Mouse (Mus musculus) frontal cortex, postnatal 14 days (tissue): Measurements from ENCODE around the gene Ltbr.

ENCODE experiments used
- DNase-seq, 2 experiments: peaks; one replicate each; pipeline ENCODE4 v3.0.0; 2022; ENCODE audit warnings: low spot score in 2 of 2

Ltbr gene

GRCm38 (mm10) chr6:125345625-125346024 lies 31.9 kb upstream of the Ltbr start:
- no peak for DNase-seq

GRCm38 (mm10) chr6:125344866-125345265 lies 31.2 kb upstream of the Ltbr start:
- no peak for DNase-seq

- no peak for DNase-seq
Observed at GRCm38 (mm10) chr6:125344084-125344483, 30.4 kb upstream of the Ltbr start.

DNA sequence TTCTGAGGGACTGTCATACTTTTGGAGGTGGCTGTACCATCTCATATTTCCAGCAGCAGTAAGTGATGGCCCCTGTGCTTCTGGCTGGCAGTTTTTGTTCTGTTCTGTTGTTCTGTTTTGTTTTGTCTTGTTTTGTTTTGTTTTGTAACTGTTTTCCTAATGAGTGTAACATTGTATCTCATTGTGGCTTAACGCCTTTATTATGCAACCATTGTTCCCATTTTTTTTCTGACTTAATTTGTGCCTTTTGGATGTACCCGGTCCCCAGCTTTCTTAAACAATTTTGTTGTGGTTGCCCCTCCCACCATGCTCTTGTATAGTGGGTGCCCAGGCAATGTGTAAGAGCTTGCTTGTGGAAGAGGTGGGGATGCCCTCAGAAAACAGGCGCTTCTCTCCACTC lies 28.5 kb upstream of the Ltbr start:
- DNase-seq = no peak

- DNase-seq = no peak
Observed at GRCm38 (mm10) chr6:125340244-125340643, 26.6 kb upstream of the Ltbr start.

GRCm38 (mm10) chr6:125338791-125339660 lies 25.3 kb upstream of the Ltbr start:
- DNase-seq = no peak

GRCm38 (mm10) chr6:125334356-125334755 lies 20.7 kb upstream of the Ltbr start:
- DNase-seq = no peak

DNA sequence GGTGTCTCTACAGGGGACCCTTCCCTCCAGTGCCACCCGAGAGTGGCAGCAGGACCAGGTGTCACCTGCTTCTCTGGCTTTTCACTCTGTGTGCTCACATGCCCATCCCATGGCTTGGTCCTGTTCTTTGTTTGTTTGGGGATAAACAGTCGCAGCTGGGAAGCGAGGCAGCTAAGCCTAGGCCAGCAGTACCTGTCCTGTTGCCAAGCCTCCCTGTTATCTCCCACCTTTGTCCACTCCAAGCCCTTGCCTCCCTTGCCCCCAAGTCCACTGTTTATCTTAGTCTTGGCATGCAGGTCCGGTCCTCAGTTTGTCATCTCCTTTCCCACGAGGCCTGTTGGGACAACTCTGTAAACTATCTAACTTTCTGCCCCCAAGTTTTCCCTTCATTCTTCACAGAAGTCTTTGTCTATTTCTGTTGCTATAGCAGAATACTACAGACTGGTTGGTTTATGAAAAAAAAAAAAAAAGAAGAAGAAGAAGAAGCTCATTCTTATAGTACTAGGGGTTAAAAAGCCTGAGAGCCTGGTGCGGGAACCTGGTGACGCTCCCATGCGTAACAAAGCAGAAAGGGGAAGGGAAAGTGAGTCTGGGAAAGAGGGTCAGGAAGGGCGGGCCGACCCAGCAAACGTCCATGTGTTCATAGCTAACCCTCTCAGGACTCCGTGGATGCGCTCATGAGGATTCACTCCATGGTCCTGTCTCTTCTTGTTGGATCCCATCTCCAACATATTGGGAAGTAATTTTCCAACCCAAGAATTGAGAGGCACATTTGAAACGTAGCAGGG lies 19.6 kb upstream of the Ltbr start:
- DNase-seq = no peak

DNA sequence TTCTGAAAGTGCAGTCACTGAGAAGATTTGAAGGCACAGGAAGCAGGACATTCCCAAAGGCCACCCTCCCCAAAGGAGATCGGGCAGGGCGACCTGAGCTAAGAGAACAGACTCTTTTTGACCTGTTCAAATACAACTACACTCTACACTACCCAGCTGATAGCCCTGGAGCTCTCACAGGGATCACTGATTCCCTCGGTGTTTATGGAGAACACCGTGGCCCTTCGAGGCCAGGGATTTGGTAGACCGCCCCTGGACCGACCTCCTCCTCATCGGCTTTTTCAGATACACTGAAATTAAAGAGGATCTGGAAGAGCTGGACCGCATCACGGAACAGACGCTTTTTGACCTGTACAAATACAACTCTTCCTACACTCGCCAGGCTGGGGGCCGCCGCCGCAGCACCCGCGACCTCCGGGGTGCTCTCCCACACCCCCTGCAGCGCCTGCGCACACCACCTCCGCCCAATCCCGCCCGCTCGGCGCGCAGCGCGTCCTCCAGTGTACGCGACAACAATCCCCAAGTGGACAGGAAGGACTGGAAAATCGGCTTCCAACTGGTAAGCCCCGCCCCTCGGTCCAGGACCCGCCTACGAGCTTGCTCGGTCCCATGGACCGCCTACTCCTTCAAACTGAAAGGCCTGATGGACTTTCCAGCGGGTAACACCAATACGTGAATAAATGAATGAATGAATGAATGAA lies 17.1 kb upstream of the Ltbr start:
- DNase-seq = peak; percentile 46 to 63

- DNase-seq = no peak
Observed at GRCm38 (mm10) chr6:125328243-125328642, 14.6 kb upstream of the Ltbr start.

- no peak for DNase-seq
Observed at GRCm38 (mm10) chr6:125325337-125325736, 11.7 kb upstream of the Ltbr start.

DNA sequence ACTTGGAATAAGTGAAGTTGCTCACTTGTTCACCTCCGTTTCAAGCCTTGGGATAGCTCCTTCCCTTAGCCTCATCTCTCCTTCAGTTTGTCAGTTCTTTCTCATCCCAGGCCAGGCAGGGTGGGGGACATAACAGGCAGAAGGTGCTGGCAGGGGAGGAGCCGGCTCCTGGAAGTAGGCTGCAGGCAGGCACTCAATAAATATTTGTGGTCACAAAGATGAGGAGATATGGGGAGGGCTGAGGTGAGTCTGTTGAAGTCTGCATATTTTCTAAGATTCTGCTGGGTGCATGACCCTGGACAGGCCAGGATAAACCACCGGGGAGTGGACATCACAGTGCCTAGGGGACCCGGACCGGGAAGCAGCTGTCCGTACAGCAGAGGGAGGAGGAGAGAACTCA lies 9.9 kb upstream of the Ltbr start:
- no peak for DNase-seq

GRCm38 (mm10) chr6:125322794-125323193 lies 9.1 kb upstream of the Ltbr start:
- no peak for DNase-seq

DNA sequence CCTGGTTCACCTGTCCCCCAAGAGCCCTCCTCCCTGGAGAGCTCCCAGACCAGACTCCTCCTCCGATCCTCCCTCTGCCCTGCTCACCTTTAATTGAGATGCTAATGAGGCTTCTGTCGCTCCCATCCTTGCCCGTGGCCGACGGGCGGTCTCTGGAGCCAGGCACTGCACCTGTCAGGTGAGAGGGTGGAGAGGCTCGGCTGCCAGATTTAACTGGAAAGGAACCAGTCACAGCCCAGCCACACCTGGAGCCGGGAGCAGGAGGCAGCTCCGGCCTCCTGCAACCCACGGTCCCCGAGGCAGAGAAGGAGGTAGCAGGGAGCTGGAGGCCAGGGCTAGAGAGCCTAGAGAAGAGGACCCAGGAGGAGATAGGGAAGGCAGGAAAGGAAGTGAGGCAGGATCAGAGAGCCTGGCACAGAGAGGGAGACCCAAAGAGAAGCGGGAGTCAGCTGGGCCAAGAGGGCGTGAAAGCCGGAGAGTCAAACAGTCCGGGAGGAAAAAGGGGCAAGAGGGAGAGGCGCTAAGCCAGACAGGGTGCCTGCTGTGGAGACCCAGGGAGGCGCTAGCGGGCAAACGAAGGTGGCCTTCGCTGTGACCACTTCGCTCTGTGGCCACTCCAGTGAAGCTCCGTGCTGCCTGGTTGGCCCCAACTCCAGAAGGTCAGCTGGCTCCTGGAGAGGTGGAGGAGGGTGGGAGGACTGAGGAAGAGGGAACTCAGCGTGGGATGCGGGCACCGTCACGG lies 7.6 kb upstream of the Ltbr start:
- no peak for DNase-seq

GRCm38 (mm10) chr6:125320323-125320722 lies 6.6 kb upstream of the Ltbr start, which contains the start of gene Scnn1a:
TSS of gene Scnn1a (plus strand) at chr6:125320659.
- DNase-seq = no peak

- DNase-seq = no peak
Observed at GRCm38 (mm10) chr6:125319919-125320296, 6.2 kb upstream of the Ltbr start.

GRCm38 (mm10) chr6:125318981-125319918 lies 5.6 kb upstream of the Ltbr start:
- DNase-seq = no peak

DNA sequence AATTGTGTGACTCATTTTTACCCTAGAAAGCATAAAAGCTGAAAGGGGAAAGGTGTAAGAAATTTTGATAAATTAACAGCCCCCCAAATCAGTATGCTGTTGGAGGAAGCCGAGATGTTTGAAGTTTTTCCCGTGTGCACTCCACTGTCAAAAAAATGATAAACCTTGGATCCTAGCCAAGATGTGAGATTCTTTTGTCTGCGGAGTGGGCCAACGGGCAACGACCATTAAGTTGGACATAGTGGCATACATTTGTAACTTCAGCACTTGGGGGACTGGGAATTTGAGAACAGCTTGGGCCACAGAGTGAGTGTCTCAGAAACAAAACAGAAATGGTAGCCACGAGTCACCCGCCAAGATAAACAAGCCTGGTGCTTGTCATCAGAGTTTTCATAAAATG lies 3.4 kb upstream of the Ltbr start:
- no peak for DNase-seq

- no peak for DNase-seq
Observed at GRCm38 (mm10) chr6:125314746-125315145, 1.1 kb upstream of the Ltbr start.

- no peak for DNase-seq
Observed at GRCm38 (mm10) chr6:125314231-125314563, 512 bp upstream of the Ltbr start.
